Mouse (Mus musculus): ENCODE measurements at regions not wholly inside any gene's neighbourhood (a gene's known extent, or its start where the extent isn't known, plus 50 kb on each side); places are given as distances from the start of the nearest gene placed in this dataset.

DNA sequence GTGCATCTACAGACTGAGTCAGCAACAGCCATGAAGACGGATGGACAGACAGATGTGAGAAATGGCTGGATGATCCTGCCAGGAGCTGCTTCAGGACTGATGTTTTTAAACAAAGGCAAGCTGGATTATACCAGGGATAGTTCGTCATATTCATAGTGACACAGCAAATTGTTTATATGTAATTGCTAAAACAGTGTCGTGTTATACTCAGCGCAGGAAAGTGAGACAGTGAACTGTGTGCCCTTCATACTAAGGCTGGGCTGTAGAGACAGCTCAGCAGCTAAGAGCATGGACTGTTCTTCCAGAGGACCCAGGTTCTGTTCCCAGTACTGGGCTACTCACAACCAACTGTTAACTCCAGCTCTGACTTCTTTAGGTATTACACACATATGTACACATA, 199.2 kb upstream of the Tgfbr2 start:
- H3K4me3 ChIP-seq (replicated peaks in 1 of 3; ENCODE audit: low read depth in 2 of 3, low read length in 2 of 3, poor library complexity in 1 of 3) = no peak overlapping the region
- no peak for DNase-seq (ENCODE audit: extremely low read depth)
- dilution Hi-C loops (cut with MboI; ENCODE audit: extremely low pct_ligation_motif_present, extremely low pct_unique_long_range_greater_than_20kb, low sequenced_read_pairs) (no loop called here), in situ Hi-C loops (cut with MboI; ENCODE audit: low pct_ligation_motif_present, low pct_unique_long_range_greater_than_20kb, low sequenced_read_pairs) (loop anchor here (10.0 kb wide), 1 partner anchor 130 kb away; no protein-coding TSS in a partner anchor)
- no peak for TF ChIP-seq SMC3 (IDR thresholded peaks at IDR 0.05; ENCODE audit: low read depth, low read length)
- no peak for TF ChIP-seq USF2 (conservative IDR thresholded peaks at IDR 0.05; ENCODE audit: low read depth, low read length)
- no peak for TF ChIP-seq POLR2A (IDR thresholded peaks at IDR 0.05; ENCODE audit: low read depth, low read length)
- TF ChIP-seq SIN3A (IDR thresholded peaks at IDR 0.05; ENCODE audit: low read length) = no peak
- no peak for TF ChIP-seq GABPA (IDR thresholded peaks at IDR 0.05; ENCODE audit: insufficient replicate concordance, low read depth, low read length)
- no peaks in the 10 kb centered on the region for H3K9me3 ChIP-seq (replicated peaks; ENCODE audit: low read length)
- peaks cover 18 to 33% of the 10 kb centered on the region in 2 experiments for H3K4me1 ChIP-seq (ENCODE audit: control insufficient read depth in 1 of 2, insufficient read depth in 2 of 2)
- H3K9ac ChIP-seq (ENCODE audit: insufficient read depth, low read depth) = no peak overlapping the region
- no peak overlapping the region for H3K27ac ChIP-seq (ENCODE audit: insufficient read depth, low read depth)
- no peaks in the 10 kb centered on the region for H3K79me2 ChIP-seq (replicated peaks; ENCODE audit: control insufficient read depth, extremely low read depth, insufficient read depth, poor library complexity, severe bottlenecking)
- no peaks in the 10 kb centered on the region for H3K27me3 ChIP-seq (replicated peaks)
- no peaks in the 10 kb centered on the region for H3K36me3 ChIP-seq (replicated peaks in 1 of 2; ENCODE audit: control insufficient read depth in 1 of 2, insufficient read depth in 1 of 2, low read length in 1 of 2)
- no peak overlapping the region for H3K4me2 ChIP-seq (ENCODE audit: insufficient read depth, low read depth, poor library complexity, severe bottlenecking)

DNA sequence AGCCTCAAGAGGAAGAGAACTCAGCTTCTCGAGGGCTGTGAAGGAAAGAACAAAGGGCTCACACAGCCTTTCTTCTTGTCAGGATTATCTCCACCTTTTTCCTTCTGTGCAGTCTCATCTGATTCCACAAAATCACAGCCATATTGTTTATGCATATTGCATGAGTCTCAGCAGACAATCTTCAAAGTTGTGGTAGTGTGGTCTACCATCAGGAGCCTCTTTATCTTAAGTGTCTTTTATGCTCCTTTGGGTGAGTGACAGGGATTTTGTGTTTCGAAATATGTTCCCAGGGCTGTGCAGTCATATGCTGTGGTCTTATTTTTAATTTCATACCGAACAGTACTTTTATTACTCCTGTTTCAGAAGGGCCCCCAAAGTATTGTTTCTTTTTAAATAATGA, 198.2 kb upstream of the Tgfbr2 start:
- dilution Hi-C loops (cut with MboI; ENCODE audit: extremely low pct_ligation_motif_present, extremely low pct_unique_long_range_greater_than_20kb, low sequenced_read_pairs) = no loop called here
- no peak overlapping the region for H3K4me3 ChIP-seq (replicated peaks in 1 of 3; ENCODE audit: low read depth in 2 of 3, low read length in 2 of 3, poor library complexity in 1 of 3)
- DNase-seq (ENCODE audit: extremely low read depth) = no peak
- H3K27me3 ChIP-seq (replicated peaks) = no peaks in the 10 kb centered on the region
- in situ Hi-C loops (cut with MboI; ENCODE audit: low pct_ligation_motif_present, low pct_unique_long_range_greater_than_20kb, low sequenced_read_pairs) = loop anchor here (10.0 kb wide), 1 partner anchor 129 kb away; no protein-coding TSS in a partner anchor
- no peaks in the 10 kb centered on the region for H3K36me3 ChIP-seq (replicated peaks in 1 of 2; ENCODE audit: control insufficient read depth in 1 of 2, insufficient read depth in 1 of 2, low read length in 1 of 2)
- peaks cover 26 to 43% of the 10 kb centered on the region in 2 experiments for H3K4me1 ChIP-seq (ENCODE audit: control insufficient read depth in 1 of 2, insufficient read depth in 2 of 2)
- H3K9me3 ChIP-seq (replicated peaks; ENCODE audit: low read length) = no peaks in the 10 kb centered on the region
- no peak for TF ChIP-seq MAZ (IDR thresholded peaks at IDR 0.05; ENCODE audit: low read depth, low read length)
- no peak for TF ChIP-seq HCFC1 (IDR thresholded peaks at IDR 0.05; ENCODE audit: low read depth, low read length)
- TF ChIP-seq BHLHE40 (IDR thresholded peaks at IDR 0.05; ENCODE audit: low read depth, low read length) = no peak
- TF ChIP-seq GABPA (IDR thresholded peaks at IDR 0.05; ENCODE audit: insufficient replicate concordance, low read depth, low read length) = no peak
- no peak for TF ChIP-seq ETS1 (conservative IDR thresholded peaks at IDR 0.05; ENCODE audit: low read depth, low read length)
- no peak for TF ChIP-seq CTCF (conservative IDR thresholded peaks at IDR 0.05 in 1 of 2, IDR thresholded peaks at IDR 0.05 in 1 of 2; ENCODE audit: low read depth in 2 of 2, low read length in 2 of 2)
- TF ChIP-seq CHD1 (IDR thresholded peaks at IDR 0.05; ENCODE audit: low read depth, low read length) = no peak
- TF ChIP-seq MAFK (IDR thresholded peaks at IDR 0.05; ENCODE audit: insufficient replicate concordance, low read length) = no peak
- no peak for TF ChIP-seq POLR2A (IDR thresholded peaks at IDR 0.05; ENCODE audit: low read depth, low read length)
- TF ChIP-seq MAX (IDR thresholded peaks at IDR 0.05; ENCODE audit: low read length) = no peak
- no peak for TF ChIP-seq ZC3H11A (IDR thresholded peaks at IDR 0.05; ENCODE audit: low read depth, low read length)
- no peak overlapping the region for H3K27ac ChIP-seq (ENCODE audit: insufficient read depth, low read depth)
- no peak overlapping the region for H3K9ac ChIP-seq (ENCODE audit: insufficient read depth, low read depth)
- no peak overlapping the region for H3K4me2 ChIP-seq (ENCODE audit: insufficient read depth, low read depth, poor library complexity, severe bottlenecking)
- no peaks in the 10 kb centered on the region for H3K79me2 ChIP-seq (replicated peaks; ENCODE audit: control insufficient read depth, extremely low read depth, insufficient read depth, poor library complexity, severe bottlenecking)
